16 mouse cellular contexts compared by ENCODE assay signal in genomic region chr11:102510226-102510625, GRCm38 (mm10). TPM values are rescaled to one million over a fixed set of nuclear protein-coding genes. Genes with fewer than 3 reads are reported as not detected.
DNase-seq lines count a peak whose midpoint lies in the region; ATAC-seq lines count a peak whose summit lies in the region.
"Had no signal": no experiment of that assay in that cellular context is flagged by ENCODE, and none has a peak within 500 bp of the region (broad histone marks: within the 10 kb centered on the region; RNA-seq: fewer than 3 reads in every experiment).

No protein-coding gene starts in this region.

- H3K4me3 ChIP-seq in limb, embryonic 11.5 days (ENCODE audit: low read depth, low read length), result no peak overlapping the region
- no peak overlapping the region for H3K4me3 ChIP-seq in limb, embryonic 10.5 days
- H3K4me3 ChIP-seq: embryonic facial prominence, embryonic 12.5 days; forebrain, embryonic 10.5 days; liver, embryonic 15.5 days; midbrain, embryonic 10.5 days had no signal

- H3K27ac ChIP-seq in limb, embryonic 11.5 days (replicated peaks; ENCODE audit: low read depth, low read length), result no peak overlapping the region
- no peak overlapping the region for H3K27ac ChIP-seq in limb, embryonic 10.5 days
- H3K27ac ChIP-seq: embryonic facial prominence, embryonic 12.5 days; forebrain, embryonic 10.5 days; liver, embryonic 15.5 days; midbrain, embryonic 10.5 days had no signal

- no peaks in the 10 kb centered on the region for H3K9me3 ChIP-seq in limb, embryonic 11.5 days (ENCODE audit: control insufficient read depth, low read length)
- no peaks in the 10 kb centered on the region for H3K9me3 ChIP-seq in limb, embryonic 10.5 days (replicated peaks)
- H3K9me3 ChIP-seq: embryonic facial prominence, embryonic 12.5 days; forebrain, embryonic 10.5 days; liver, embryonic 15.5 days; midbrain, embryonic 10.5 days had no signal

- H3K4me1 ChIP-seq in limb, embryonic 11.5 days (ENCODE audit: control insufficient read depth, insufficient read depth, low read length), result no peaks in the 10 kb centered on the region
- peaks cover 4% of the 10 kb centered on the region; the same call in 1 of the 2 replicates for H3K4me1 ChIP-seq in limb, embryonic 10.5 days
- H3K4me1 ChIP-seq: embryonic facial prominence, embryonic 12.5 days; liver, embryonic 15.5 days; midbrain, embryonic 10.5 days had no signal

- 75% methylated on average over 6 of the region's 6 CpGs for WGBS in limb, embryonic 11.5 days
- 82% methylated on average over 6 of the region's 6 CpGs for WGBS in limb, embryonic 10.5 days

- intact Hi-C loops in heart, postnatal 25 days (cut with DNase I), result no loop called here

- DNase-seq in heart, adult 11 months, result peak; percentile 91
- no peak for DNase-seq in heart, postnatal 25 days (ENCODE audit: low spot score)
- DNase-seq in limb, embryonic 11.5 days (ENCODE audit: low spot score), result peak; percentile 21
- no peak for DNase-seq in limb, embryonic 10.5 days (ENCODE audit: low spot score)
- DNase-seq in kidney, postnatal 25 days, result peak; percentile 26 to 60
- peak; percentile 68 for DNase-seq in skeletal muscle tissue, adult 2 months (ENCODE audit: low read depth, low spot score)
- no peak for DNase-seq in MN1 (ENCODE audit: low spot score)
- DNase-seq: adrenal gland, postnatal 25 days; cerebellum, adult 11-12 months; heart, postnatal 4 days had no signal

- no peak overlapping the region for H3K9ac ChIP-seq in limb, embryonic 11.5 days (ENCODE audit: low read length)
- H3K9ac ChIP-seq: embryonic facial prominence, embryonic 12.5 days; liver, embryonic 15.5 days had no signal

- H3K36me3 ChIP-seq in limb, embryonic 11.5 days (ENCODE audit: control insufficient read depth, insufficient read depth, low read length), result peaks cover under 1% of the 10 kb centered on the region; the same call in 1 of the 2 replicates
- peaks cover 45% of the 10 kb centered on the region for H3K36me3 ChIP-seq in limb, embryonic 10.5 days

- no peaks in the 10 kb centered on the region for H3K27me3 ChIP-seq in limb, embryonic 11.5 days (ENCODE audit: control insufficient read depth, insufficient read depth, low read length)
- H3K27me3 ChIP-seq in limb, embryonic 10.5 days (ENCODE audit: low read depth, poor library complexity, severe bottlenecking), result no peaks in the 10 kb centered on the region
- H3K27me3 ChIP-seq: CH12.LX; embryonic facial prominence, embryonic 12.5 days; liver, embryonic 15.5 days had no signal

- ATAC-seq in limb, embryonic 11.5 days (ENCODE audit: insufficient number of reproducible peaks, low FRiP score, low TSS enrichment, low read depth), result no peak
- ATAC-seq: inflammation-experienced regulatory T-cells, adult 6 months had no signal

- no peak overlapping the region for H3K4me2 ChIP-seq in limb, embryonic 11.5 days (ENCODE audit: low read depth, severe bottlenecking)
- H3K4me2 ChIP-seq: embryonic facial prominence, embryonic 12.5 days; liver, embryonic 15.5 days had no signal

RNA-seq across cellular contexts. Expression of gene Itga2b, which starts 40.3 kb away (rescaled TPM):
- total RNA-seq in heart, postnatal 25 days (2021), result 1 to 10 TPM; 3.5 to 4.5 TPM
- polyA plus RNA-seq in limb, embryonic 11.5 days (2014; fragmentation: Nextera tagmentation; extraction: Ambion mirVana), result 3.4 and 4.4 TPM in 2 replicates
- 4.6 and 5.3 TPM in 2 replicates for polyA plus RNA-seq in limb, embryonic 10.5 days (2016; fragmentation: Nextera tagmentation; extraction: Ambion mirVana)

RNA-seq across cellular contexts. Expression of gene Gpatch8, which starts 46.0 kb away (rescaled TPM):
- 10 to 100 TPM; 19.3 to 23.2 TPM for total RNA-seq in heart, postnatal 25 days (2021)
- 52.9 and 55.0 TPM in 2 replicates for polyA plus RNA-seq in limb, embryonic 11.5 days (2014; fragmentation: Nextera tagmentation; extraction: Ambion mirVana)
- polyA plus RNA-seq in limb, embryonic 10.5 days (2016; fragmentation: Nextera tagmentation; extraction: Ambion mirVana), result 67.1 and 77.1 TPM in 2 replicates

Comparison
In these comparisons a context has a peak if more than half of its experiments do, and no peak if none do; other contexts are left out.
1. DNase-seq: peak in heart, adult 11 months (single experiment), limb, embryonic 11.5 days (single experiment), kidney, postnatal 25 days (2 of 2) and skeletal muscle tissue, adult 2 months (single experiment); none in heart, postnatal 25 days (single experiment), limb, embryonic 10.5 days (single experiment) and MN1 (single experiment).